Mouse (Mus musculus): Measurements from ENCODE around the gene Col25a1. TPM values are rescaled to one million over a fixed set of nuclear protein-coding genes. Genes with fewer than 3 reads are reported as not detected.

Gene Col25a1
- polyA plus RNA-seq, 1 experiment from 2014 or later = 6.3 TPM

DNA sequence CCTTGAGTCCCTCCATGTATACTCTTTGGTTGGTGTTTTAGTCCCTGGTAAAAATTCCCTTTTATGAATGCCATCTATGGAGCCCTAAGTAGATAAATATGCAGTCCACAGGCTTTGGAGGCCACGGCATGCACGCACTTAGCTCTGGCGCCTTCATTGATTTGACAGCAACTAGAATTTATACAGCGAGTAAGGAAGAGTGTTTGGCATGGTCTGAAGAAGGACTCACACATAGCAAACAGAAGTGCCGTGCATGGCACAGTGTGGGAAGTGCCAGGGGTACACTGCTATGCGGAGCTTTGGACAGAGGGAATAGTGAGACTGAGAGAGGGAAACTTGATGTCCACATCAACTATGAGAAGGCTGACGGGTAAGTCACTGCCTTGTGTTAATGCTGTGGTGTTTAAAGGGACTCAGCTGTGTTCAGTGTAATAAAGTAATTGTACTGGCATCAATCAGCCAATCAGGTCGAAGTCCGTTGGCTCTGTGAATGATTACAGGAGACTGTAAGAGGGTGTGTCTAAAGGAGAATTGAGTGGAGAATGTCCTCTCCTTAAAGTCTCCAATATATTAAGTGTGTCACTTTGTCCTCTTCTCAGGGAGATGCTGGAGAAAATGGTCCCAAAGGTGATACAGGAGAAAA lies 390.7 kb downstream of the Col25a1 start:
- H3K4me2 ChIP-seq (replicated peaks) = no peak overlapping the region
- H3K27me3 ChIP-seq (ENCODE audit: control insufficient read depth, insufficient read depth, low read length) = no peaks in the 10 kb centered on the region
- ATAC-seq (ENCODE audit: low FRiP score) (no peak), DNase-seq (ENCODE audit: low spot score) (no peak)
- H3K36me3 ChIP-seq (replicated peaks; ENCODE audit: control insufficient read depth, insufficient read depth) = no peaks in the 10 kb centered on the region
- no peaks in the 10 kb centered on the region for H3K9me3 ChIP-seq (ENCODE audit: control insufficient read depth, low read length)
- no peak overlapping the region for H3K27ac ChIP-seq
- WGBS = 84% methylated on average over 9 of the region's 9 CpGs
- peaks cover 4% of the 10 kb centered on the region; the same call in 1 of the 2 replicates for H3K4me1 ChIP-seq (replicated peaks; ENCODE audit: control insufficient read depth, insufficient read depth, low read length)
- no peak overlapping the region for H3K4me3 ChIP-seq (replicated peaks; ENCODE audit: low read length)
- no peak overlapping the region for H3K9ac ChIP-seq

DNA sequence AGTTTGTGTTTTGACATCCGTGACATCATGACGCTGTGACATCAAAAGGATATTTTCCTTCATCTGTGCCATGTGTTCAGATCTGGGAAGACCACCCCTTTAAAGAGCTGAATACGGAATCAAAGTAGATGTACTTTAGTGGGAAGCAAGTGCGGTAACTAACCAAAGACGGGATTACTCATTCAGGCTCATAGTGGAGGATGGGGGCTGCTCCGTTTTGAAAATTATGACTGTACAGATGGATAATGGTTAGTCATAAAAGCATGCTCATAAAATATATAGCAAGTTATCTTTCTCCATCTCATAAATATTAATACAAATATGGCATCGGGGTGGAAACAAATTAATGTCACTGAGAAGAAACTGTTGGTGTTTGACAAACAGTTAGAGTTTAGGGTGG lies 391.7 kb downstream of the Col25a1 start:
- no peaks in the 10 kb centered on the region for H3K36me3 ChIP-seq (replicated peaks; ENCODE audit: control insufficient read depth, insufficient read depth)
- DNase-seq (ENCODE audit: low spot score) = no peak

DNA sequence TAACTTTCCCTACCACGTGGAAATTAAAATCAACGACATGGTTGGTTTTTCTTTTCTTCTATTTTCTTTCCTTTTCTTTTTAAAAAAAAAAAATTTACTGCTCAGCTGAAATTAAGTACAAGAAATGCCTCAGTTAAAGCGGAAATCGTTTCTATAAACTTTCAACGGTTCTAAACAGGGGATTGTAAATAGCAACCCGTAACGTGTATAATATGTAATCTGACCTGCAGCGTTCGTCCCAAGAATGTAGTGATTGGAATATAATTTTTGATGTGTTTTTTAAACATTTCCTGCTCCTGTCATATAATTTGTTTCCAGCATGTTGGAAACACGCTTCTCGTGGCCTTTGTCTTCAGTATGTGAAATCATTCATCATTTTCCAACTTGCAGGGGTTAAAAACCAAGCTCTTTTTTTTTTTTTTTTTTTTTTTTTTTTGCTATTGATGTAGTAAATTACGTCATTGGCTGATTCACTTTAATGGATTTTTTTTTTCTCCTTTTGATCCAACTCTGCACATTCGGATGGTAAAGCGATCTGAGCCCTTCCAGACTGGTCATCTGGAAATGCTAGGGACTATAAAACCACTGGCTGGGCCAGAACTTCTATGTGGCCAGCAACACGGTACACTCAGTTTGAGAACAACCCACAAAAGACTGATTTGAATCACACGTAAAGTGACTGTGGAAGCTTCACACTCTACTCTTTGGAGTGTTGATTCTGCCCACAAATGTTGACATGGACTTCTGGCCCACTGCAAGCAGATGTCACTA lies 393.3 kb downstream of the Col25a1 start:
- ATAC-seq (ENCODE audit: low FRiP score) (no peak), DNase-seq (ENCODE audit: low spot score) (no peak)
- Histone ChIP-seq H3K27me3 (ENCODE audit: control insufficient read depth, insufficient read depth, low read length) (no peaks in the 10 kb centered on the region), H3K4me1 (replicated peaks; ENCODE audit: control insufficient read depth, insufficient read depth, low read length) (no peaks in the 10 kb centered on the region), H3K36me3 (replicated peaks; ENCODE audit: control insufficient read depth, insufficient read depth) (no peaks in the 10 kb centered on the region), H3K9ac (no peak overlapping the region), H3K4me2 (replicated peaks) (no peak overlapping the region), H3K4me3 (replicated peaks; ENCODE audit: low read length) (no peak overlapping the region), H3K9me3 (ENCODE audit: control insufficient read depth, low read length) (no peaks in the 10 kb centered on the region), H3K27ac (no peak overlapping the region)
- 86% methylated on average over 16 of the region's 16 CpGs for WGBS

More for the DNA sequence above, 391.7 kb downstream of the Col25a1 start:
- Histone ChIP-seq H3K27me3 (ENCODE audit: control insufficient read depth, insufficient read depth, low read length) (no peaks in the 10 kb centered on the region), H3K4me3 (replicated peaks; ENCODE audit: low read length) (no peak overlapping the region), H3K9me3 (ENCODE audit: control insufficient read depth, low read length) (no peaks in the 10 kb centered on the region), H3K4me1 (replicated peaks; ENCODE audit: control insufficient read depth, insufficient read depth, low read length) (peaks cover 4% of the 10 kb centered on the region; the same call in 1 of the 2 replicates), H3K4me2 (replicated peaks) (no peak overlapping the region), H3K27ac (no peak overlapping the region), H3K9ac (no peak overlapping the region)
- 81% methylated on average over 7 of the region's 7 CpGs for WGBS
- ATAC-seq (ENCODE audit: low FRiP score) = no peak

DNA sequence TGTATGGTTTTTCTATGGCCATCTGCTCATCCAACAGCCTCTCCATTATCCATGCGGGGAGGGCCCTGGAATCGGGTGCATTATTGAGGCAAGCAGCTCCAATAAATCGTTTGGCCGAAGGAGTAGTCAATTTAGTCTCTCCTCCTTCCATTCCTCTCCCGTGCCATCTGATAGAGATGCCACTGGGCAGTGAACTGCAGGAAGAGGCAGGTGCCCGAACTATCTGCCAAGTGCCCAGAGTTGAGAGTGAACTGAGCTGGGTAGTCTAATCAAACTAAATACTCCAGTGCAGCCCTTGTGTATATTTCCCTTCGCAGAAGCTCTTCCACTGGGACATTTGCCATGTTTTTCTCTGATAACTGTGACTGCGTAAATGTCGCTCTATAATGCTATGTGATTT lies 403.7 kb downstream of the Col25a1 start:
- Histone ChIP-seq H3K4me3 (replicated peaks; ENCODE audit: low read length) (no peak overlapping the region), H3K36me3 (replicated peaks; ENCODE audit: control insufficient read depth, insufficient read depth) (no peaks in the 10 kb centered on the region), H3K4me2 (replicated peaks) (no peak overlapping the region), H3K9ac (no peak overlapping the region), H3K9me3 (ENCODE audit: control insufficient read depth, low read length) (no peaks in the 10 kb centered on the region), H3K27ac (no peak overlapping the region), H3K27me3 (ENCODE audit: control insufficient read depth, insufficient read depth, low read length) (no peaks in the 10 kb centered on the region), H3K4me1 (replicated peaks; ENCODE audit: control insufficient read depth, insufficient read depth, low read length) (no peaks in the 10 kb centered on the region)
- no peak for ATAC-seq (ENCODE audit: low FRiP score)
- DNase-seq (ENCODE audit: low spot score) = no peak
- 90% methylated on average over 9 of the region's 9 CpGs for WGBS

DNA sequence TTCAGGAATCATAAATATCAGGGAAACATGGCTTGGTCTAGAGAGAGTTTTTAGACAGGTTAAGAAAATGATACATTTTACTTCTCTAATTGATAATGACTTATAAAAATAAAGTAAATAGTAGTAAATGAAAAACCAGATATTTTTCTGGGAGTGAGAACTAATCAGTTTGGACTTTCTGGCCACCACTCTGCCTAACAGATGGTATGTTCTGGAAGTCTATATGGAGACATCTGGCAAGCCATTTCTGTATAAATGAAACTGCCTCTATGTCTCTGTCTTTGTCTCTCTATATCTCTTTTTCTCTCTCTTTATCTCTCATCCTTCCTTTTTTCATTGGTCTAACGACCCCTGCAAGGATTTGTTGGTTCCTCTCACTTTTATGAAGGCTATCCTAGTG lies 410.2 kb downstream of the Col25a1 start:
- DNase-seq (ENCODE audit: low spot score) (no peak), ATAC-seq (ENCODE audit: low FRiP score) (no peak)
- Histone ChIP-seq H3K4me3 (replicated peaks; ENCODE audit: low read length) (no peak overlapping the region), H3K27ac (no peak overlapping the region), H3K9me3 (ENCODE audit: control insufficient read depth, low read length) (no peaks in the 10 kb centered on the region), H3K4me2 (replicated peaks) (no peak overlapping the region), H3K9ac (no peak overlapping the region), H3K27me3 (ENCODE audit: control insufficient read depth, insufficient read depth, low read length) (no peaks in the 10 kb centered on the region), H3K36me3 (replicated peaks; ENCODE audit: control insufficient read depth, insufficient read depth) (no peaks in the 10 kb centered on the region), H3K4me1 (replicated peaks; ENCODE audit: control insufficient read depth, insufficient read depth, low read length) (no peaks in the 10 kb centered on the region)
- 80% methylated on average over 1 of the region's 1 CpGs for WGBS

DNA sequence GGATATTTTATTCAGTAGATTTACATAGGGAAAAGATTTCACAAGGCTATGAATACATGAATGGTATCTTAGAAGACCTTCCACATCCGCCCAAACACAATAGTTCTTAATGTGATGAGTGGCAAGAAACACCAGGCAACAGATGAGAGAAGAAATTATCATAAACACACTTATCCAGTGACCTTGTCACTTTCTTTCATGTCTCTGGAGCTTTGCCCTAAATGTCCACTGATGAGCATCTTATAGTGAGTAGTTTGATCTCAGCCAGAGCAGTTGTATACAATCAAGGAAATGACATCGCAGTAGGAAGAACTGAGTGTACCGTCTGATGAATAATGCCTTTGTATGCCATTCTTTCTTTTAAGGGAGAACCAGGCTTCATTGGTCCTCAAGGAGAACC lies 414.7 kb downstream of the Col25a1 start:
- Histone ChIP-seq H3K4me1 (replicated peaks; ENCODE audit: control insufficient read depth, insufficient read depth, low read length) (no peaks in the 10 kb centered on the region), H3K9ac (no peak overlapping the region), H3K4me2 (replicated peaks) (no peak overlapping the region), H3K9me3 (ENCODE audit: control insufficient read depth, low read length) (no peaks in the 10 kb centered on the region), H3K4me3 (replicated peaks; ENCODE audit: low read length) (no peak overlapping the region), H3K27ac (no peak overlapping the region), H3K27me3 (ENCODE audit: control insufficient read depth, insufficient read depth, low read length) (no peaks in the 10 kb centered on the region), H3K36me3 (replicated peaks; ENCODE audit: control insufficient read depth, insufficient read depth) (no peaks in the 10 kb centered on the region)
- whole genome bisulfite sequencing = 83% methylated on average over 3 of the region's 3 CpGs
- DNase-seq (ENCODE audit: low spot score) (no peak), ATAC-seq (ENCODE audit: low FRiP score) (no peak)

DNA sequence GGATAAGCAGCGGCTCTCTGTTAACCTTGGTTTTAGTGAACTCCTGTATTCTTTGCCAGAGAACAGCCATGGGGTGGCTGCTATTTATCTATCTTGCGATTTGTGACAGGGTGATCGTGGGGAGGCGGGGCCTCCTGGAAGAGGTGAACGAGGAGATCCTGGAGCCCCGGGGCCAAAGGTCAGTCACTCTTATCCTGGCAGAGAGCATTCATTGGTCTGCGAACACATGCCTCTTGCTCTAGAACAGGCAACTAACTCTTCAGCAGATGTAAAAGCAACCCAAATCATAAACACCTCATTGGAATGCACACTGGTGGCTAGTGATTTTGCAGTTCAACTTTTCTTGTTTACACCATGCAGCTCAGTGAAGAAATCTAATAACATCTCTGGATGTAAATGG lies 417.8 kb downstream of the Col25a1 start:
- ATAC-seq (ENCODE audit: low FRiP score) = no peak
- WGBS = 74% methylated on average over 7 of the region's 7 CpGs
- no peak overlapping the region for H3K4me2 ChIP-seq (replicated peaks)

DNA sequence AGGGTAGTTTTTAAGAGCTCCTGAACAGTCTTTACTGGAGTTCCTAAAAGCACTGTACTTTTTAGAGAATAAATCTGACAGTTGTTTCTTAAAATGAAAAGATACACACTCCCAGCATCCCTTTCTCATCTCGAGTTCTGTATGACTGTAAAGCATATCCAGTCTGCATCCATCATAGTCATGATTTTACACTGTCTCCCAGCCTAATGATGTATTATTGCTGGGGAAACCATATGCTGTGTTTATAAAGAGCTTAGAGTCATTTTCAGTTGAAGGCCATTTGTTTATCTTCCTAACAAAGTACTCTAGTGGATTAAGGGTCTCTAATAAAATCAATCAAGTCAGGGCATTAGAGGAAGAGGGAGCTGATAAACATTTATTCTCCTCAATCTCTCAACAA lies 425.0 kb downstream of the Col25a1 start:
- H3K9me3 ChIP-seq (ENCODE audit: control insufficient read depth, low read length) = no peaks in the 10 kb centered on the region
- DNase-seq (ENCODE audit: low spot score) = no peak
- no peak overlapping the region for H3K4me2 ChIP-seq (replicated peaks)
- no peaks in the 10 kb centered on the region for H3K27me3 ChIP-seq (ENCODE audit: control insufficient read depth, insufficient read depth, low read length)
- H3K36me3 ChIP-seq (replicated peaks; ENCODE audit: control insufficient read depth, insufficient read depth) = no peaks in the 10 kb centered on the region
- no peaks in the 10 kb centered on the region for H3K4me1 ChIP-seq (replicated peaks; ENCODE audit: control insufficient read depth, insufficient read depth, low read length)
- H3K27ac ChIP-seq = no peak overlapping the region
- 69% methylated on average over 1 of the region's 1 CpGs for WGBS
- no peak for ATAC-seq (ENCODE audit: low FRiP score)
- H3K4me3 ChIP-seq (replicated peaks; ENCODE audit: low read length) = no peak overlapping the region
- no peak overlapping the region for H3K9ac ChIP-seq

More for the DNA sequence above, 417.8 kb downstream of the Col25a1 start:
- Histone ChIP-seq H3K27ac (no peak overlapping the region), H3K27me3 (ENCODE audit: control insufficient read depth, insufficient read depth, low read length) (no peaks in the 10 kb centered on the region), H3K9me3 (ENCODE audit: control insufficient read depth, low read length) (no peaks in the 10 kb centered on the region), H3K4me1 (replicated peaks; ENCODE audit: control insufficient read depth, insufficient read depth, low read length) (no peaks in the 10 kb centered on the region), H3K4me3 (replicated peaks; ENCODE audit: low read length) (no peak overlapping the region), H3K36me3 (replicated peaks; ENCODE audit: control insufficient read depth, insufficient read depth) (no peaks in the 10 kb centered on the region), H3K9ac (no peak overlapping the region)
- no peak for DNase-seq (ENCODE audit: low spot score)

DNA sequence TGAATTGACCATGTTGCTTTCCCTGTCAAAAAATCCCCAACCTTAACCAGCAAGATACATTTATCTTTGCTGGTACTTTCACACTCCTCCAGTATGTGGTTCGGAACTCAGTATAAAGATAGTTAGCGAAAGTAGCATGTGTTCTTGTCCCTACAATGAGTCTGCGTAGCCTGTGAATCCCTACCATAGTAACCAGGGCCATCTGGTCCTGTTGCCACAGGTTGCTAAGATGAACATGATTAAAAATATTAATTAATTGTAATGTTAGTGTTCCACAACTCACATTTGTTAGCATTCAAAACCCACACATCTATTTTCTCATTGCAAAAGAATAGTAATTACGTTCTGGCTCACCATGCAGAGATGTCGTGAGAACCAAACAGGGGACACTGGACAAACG lies 434.3 kb downstream of the Col25a1 start:
- no peak for DNase-seq (ENCODE audit: low spot score)
- Histone ChIP-seq H3K9me3 (ENCODE audit: control insufficient read depth, low read length) (no peaks in the 10 kb centered on the region), H3K4me1 (replicated peaks; ENCODE audit: control insufficient read depth, insufficient read depth, low read length) (no peaks in the 10 kb centered on the region), H3K27me3 (ENCODE audit: control insufficient read depth, insufficient read depth, low read length) (no peaks in the 10 kb centered on the region), H3K9ac (no peak overlapping the region), H3K36me3 (replicated peaks; ENCODE audit: control insufficient read depth, insufficient read depth) (no peaks in the 10 kb centered on the region), H3K4me3 (replicated peaks; ENCODE audit: low read length) (no peak overlapping the region), H3K27ac (no peak overlapping the region), H3K4me2 (replicated peaks) (no peak overlapping the region)
- 94% methylated on average over 6 of the region's 6 CpGs for WGBS
- no peak for ATAC-seq (ENCODE audit: low FRiP score)

Data from hindbrain, embryonic 14.5 days (tissue).